Mouse (Mus musculus) neural tube, embryonic 11.5 days (tissue): ENCODE measurements around the gene Slc4a4. TPM values are rescaled to one million over a fixed set of nuclear protein-coding genes. Genes with fewer than 3 reads are reported as not detected.
"Not testable (repeated sequence)": the region's sequence is repeated elsewhere in the genome, so short reads cannot be mapped to it uniquely, and the experiment has no call there.

Source experiments
- ATAC-seq: fragments of 200-750 bp; cut with Nextera tagmentation; 2 replicates; pipeline ENCODE4 v1.8.0; 2017; ENCODE audit warnings: moderate number of reproducible peaks, mild to moderate bottlenecking, moderate TSS enrichment, moderate library complexity; ENCODE audit not compliant: insufficient read depth, low FRiP score, low TSS enrichment
- DNase-seq: peaks from one replicate; pipeline ENCODE4 v3.0.0-alpha.2; 2015; ENCODE audit warnings: low spot score
- H3K27ac ChIP-seq: fragments of 300-500 bp; sonication (generic); 2 replicates; pipeline ENCODE4 v1.5.1; 2014; ENCODE audit warnings: low read depth, mild to moderate bottlenecking, low read length
- H3K27me3 ChIP-seq: fragments of 300-500 bp; sonication (generic); 2 replicates; pipeline ENCODE4 v1.6.1; 2014; ENCODE audit warnings: mild to moderate bottlenecking, low read length, mixed read lengths; ENCODE audit not compliant: control insufficient read depth, insufficient read depth
- H3K36me3 ChIP-seq: fragments of 300-500 bp; sonication (generic); 2 replicates; pipeline ENCODE4 v1.6.1; 2014; ENCODE audit warnings: mild to moderate bottlenecking, low read length, moderate library complexity, mixed read lengths; ENCODE audit not compliant: control insufficient read depth, insufficient read depth
- H3K4me1 ChIP-seq: fragments of 300-500 bp; sonication (generic); 2 replicates; pipeline ENCODE4 v1.6.1; 2014; ENCODE audit warnings: low read length, mixed read lengths; ENCODE audit not compliant: control insufficient read depth, insufficient read depth
- H3K4me2 ChIP-seq: fragments of 300-500 bp; sonication (generic); 2 replicates; pipeline ENCODE4 v1.6.1; 2014; ENCODE audit warnings: low read depth, mild to moderate bottlenecking, moderate library complexity
- H3K4me3 ChIP-seq: fragments of 300-500 bp; sonication (generic); 2 replicates; pipeline ENCODE4 v1.5.1; 2014; ENCODE audit warnings: low read depth, low read length
- H3K9ac ChIP-seq: fragments of 300-500 bp; sonication (generic); 2 replicates; pipeline ENCODE4 v1.6.1; 2014; ENCODE audit warnings: mild to moderate bottlenecking, low read length
- H3K9me3 ChIP-seq: fragments of 300-500 bp; sonication (generic); 2 replicates; pipeline ENCODE4 v1.6.1; 2016; ENCODE audit warnings: low read length; ENCODE audit not compliant: control insufficient read depth
- WGBS: fragments of 180-500 bp; shearing (Covaris S2); extraction: QIAGEN DNeasy Blood & Tissue Kit; methylation state at CpG from one replicate; pipeline ENCODE4 v1.1.7; 2014; 5-methylcytosine and 5-hydroxymethylcytosine counted together
- polyA plus RNA-seq: library from polyadenylated mRNA; unstranded; fragments of >200 nt; fragmentation: Nextera tagmentation; extraction: Ambion mirVana; gene quantifications from 2 replicates; pipeline ENCODE4 v1.2.1, GENCODE M21; 2014

Slc4a4 gene
- polyA plus RNA-seq, 1 experiment from 2014 or later: 1.7 TPM

- not testable (repeated sequence) for H3K36me3 ChIP-seq, ATAC-seq, H3K9ac ChIP-seq, H3K27me3 ChIP-seq, H3K4me1 ChIP-seq, H3K27ac ChIP-seq, DNase-seq, H3K4me3 ChIP-seq, H3K4me2 ChIP-seq, H3K9me3 ChIP-seq
- 92% methylated on average over 2 of the region's 2 CpGs for whole genome bisulfite sequencing
Observed at GRCm38 (mm10) chr5:88991309-88991708, 104.7 kb downstream of the Slc4a4 start.

DNA sequence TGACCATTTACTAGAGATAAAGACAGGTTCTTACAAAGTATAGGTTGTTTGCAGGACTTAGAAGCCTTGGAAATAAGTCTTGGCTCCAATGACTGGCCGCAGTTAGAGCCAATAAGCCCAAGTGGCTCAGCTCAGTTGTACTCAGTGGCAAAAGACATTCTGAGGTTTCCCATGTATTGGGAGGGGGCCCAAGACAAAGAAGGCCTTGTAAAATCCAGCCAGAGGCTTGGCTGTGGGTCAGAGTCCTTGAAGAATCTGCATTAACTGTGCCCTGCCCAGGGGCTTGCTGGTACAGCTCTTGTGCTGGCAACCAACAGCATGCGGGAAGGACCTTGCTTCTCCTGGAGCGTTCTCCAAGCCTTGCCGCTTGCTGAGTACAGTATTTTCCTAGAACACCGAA, 107.9 kb downstream of the Slc4a4 start:
- no peaks in the 10 kb centered on the region for H3K4me1 ChIP-seq
- 96% methylated on average over 5 of the region's 5 CpGs for WGBS
- no peaks in the 10 kb centered on the region for H3K36me3 ChIP-seq
- no peak overlapping the region for H3K4me3 ChIP-seq
- H3K27ac ChIP-seq: no peak overlapping the region
- H3K9me3 ChIP-seq: no peaks in the 10 kb centered on the region
- H3K4me2 ChIP-seq: no peak overlapping the region
- no peak for DNase-seq
- no peak for ATAC-seq
- no peak overlapping the region for H3K9ac ChIP-seq
- no peaks in the 10 kb centered on the region for H3K27me3 ChIP-seq

DNA sequence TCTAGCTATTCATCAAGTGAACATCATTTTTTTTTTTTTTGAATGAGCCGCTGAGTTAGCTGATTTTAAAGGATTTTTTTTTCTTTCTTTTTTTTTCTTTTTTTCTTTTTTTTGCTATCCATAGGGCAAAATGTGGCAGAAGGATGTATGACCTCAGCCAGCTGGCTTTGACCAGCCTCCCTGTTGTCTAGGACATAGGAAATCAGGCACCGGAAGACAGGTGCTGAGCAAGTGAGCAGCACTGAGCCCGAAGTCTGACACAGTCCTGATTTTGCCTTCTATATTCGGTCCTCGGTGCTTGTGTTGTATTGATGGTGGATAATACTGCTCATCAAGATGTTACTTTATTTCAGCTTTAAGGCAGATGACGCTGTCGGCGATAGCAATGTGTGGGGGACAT, 109.6 kb downstream of the Slc4a4 start:
- DNase-seq (no peak), ATAC-seq (no peak)
- no peak overlapping the region for H3K4me2 ChIP-seq
- H3K27me3 ChIP-seq: no peaks in the 10 kb centered on the region
- H3K9ac ChIP-seq: no peak overlapping the region
- no peaks in the 10 kb centered on the region for H3K4me1 ChIP-seq
- H3K36me3 ChIP-seq: no peaks in the 10 kb centered on the region
- 95% methylated on average over 8 of the region's 8 CpGs for WGBS
- H3K9me3 ChIP-seq: no peaks in the 10 kb centered on the region; the same call in 1 of the 2 replicates
- H3K27ac ChIP-seq: no peak overlapping the region
- H3K4me3 ChIP-seq: no peak overlapping the region

- Histone ChIP-seq H3K27me3 (no peaks in the 10 kb centered on the region), H3K4me2 (no peak overlapping the region), H3K9me3 (no peaks in the 10 kb centered on the region; the same call in 1 of the 2 replicates), H3K27ac (no peak overlapping the region), H3K4me1 (no peaks in the 10 kb centered on the region), H3K36me3 (no peaks in the 10 kb centered on the region), H3K9ac (no peak overlapping the region), H3K4me3 (no peak overlapping the region)
- ATAC-seq (no peak), DNase-seq (no peak)
- WGBS: 91% methylated on average over 6 of the region's 6 CpGs
Observed at GRCm38 (mm10) chr5:88997277-88997676, 110.7 kb downstream of the Slc4a4 start.

DNA sequence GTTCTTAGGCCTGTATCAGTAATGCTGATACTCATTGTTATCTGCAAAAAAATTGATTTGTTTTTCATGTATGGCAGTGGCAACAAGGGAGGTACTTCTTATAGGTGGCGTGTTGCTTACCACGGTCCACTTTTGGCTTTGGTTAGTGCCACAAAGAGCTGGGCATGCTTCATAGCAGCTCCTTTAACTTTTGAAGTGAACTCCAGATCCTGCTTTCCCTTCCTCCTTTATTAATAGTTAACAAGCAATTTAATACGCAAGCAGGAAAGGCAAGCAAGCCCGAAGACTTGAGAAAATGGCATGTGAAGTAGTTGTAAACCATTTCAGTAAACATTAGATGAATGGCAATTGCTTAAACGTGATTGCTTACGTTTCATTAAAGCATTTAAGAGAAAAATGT, 113.2 kb downstream of the Slc4a4 start:
- Histone ChIP-seq H3K9me3 (no peaks in the 10 kb centered on the region; the same call in 1 of the 2 replicates), H3K36me3 (no peaks in the 10 kb centered on the region), H3K9ac (no peak overlapping the region), H3K27ac (no peak overlapping the region), H3K4me3 (no peak overlapping the region), H3K27me3 (no peaks in the 10 kb centered on the region), H3K4me1 (no peaks in the 10 kb centered on the region), H3K4me2 (no peak overlapping the region)
- no peak for ATAC-seq
- WGBS: 95% methylated on average over 6 of the region's 6 CpGs
- DNase-seq: no peak

- no peak for DNase-seq
Observed at GRCm38 (mm10) chr5:89000598-89000997, 114.0 kb downstream of the Slc4a4 start.

GRCm38 (mm10) chr5:89010116-89010515, 123.5 kb downstream of the Slc4a4 start:
- Histone ChIP-seq H3K9me3 (no peaks in the 10 kb centered on the region), H3K4me3 (no peak overlapping the region), H3K9ac (no peak overlapping the region), H3K27ac (no peak overlapping the region), H3K27me3 (no peaks in the 10 kb centered on the region), H3K4me2 (no peak overlapping the region), H3K4me1 (no peaks in the 10 kb centered on the region), H3K36me3 (no peaks in the 10 kb centered on the region)
- DNase-seq (no peak), ATAC-seq (no peak)
- 55% methylated on average over 5 of the region's 5 CpGs for WGBS

More at GRCm38 (mm10) chr5:89000598-89000997, 114.0 kb downstream of the Slc4a4 start:
- no peaks in the 10 kb centered on the region for H3K27me3 ChIP-seq
- H3K4me3 ChIP-seq: no peak overlapping the region
- no peaks in the 10 kb centered on the region; the same call in 1 of the 2 replicates for H3K9me3 ChIP-seq
- H3K36me3 ChIP-seq: no peaks in the 10 kb centered on the region
- H3K4me1 ChIP-seq: no peaks in the 10 kb centered on the region
- no peak for ATAC-seq
- H3K4me2 ChIP-seq: no peak overlapping the region
- 97% methylated on average over 7 of the region's 7 CpGs for WGBS
- no peak overlapping the region for H3K27ac ChIP-seq
- H3K9ac ChIP-seq: no peak overlapping the region

DNA sequence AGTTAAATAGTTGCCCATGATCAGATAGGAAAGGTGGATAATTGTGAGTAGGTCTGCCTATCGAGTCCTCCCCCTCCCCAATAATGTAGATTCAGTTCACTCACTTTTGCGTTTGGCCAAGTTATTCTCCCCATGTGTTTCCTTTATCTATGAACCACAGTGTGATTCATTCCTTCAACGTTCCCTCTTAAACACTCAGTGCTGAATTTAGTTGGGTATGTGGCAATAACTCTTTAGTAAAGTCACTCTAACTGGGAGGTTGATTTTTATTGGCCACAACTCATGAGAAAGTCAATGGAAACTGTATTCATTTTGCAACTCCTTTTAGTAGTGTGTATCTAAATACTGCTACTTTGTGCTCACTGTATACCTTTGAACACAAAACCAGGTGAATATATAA, 125.8 kb downstream of the Slc4a4 start:
- 92% methylated on average over 3 of the region's 3 CpGs for WGBS
- no peaks in the 10 kb centered on the region for H3K4me1 ChIP-seq
- no peaks in the 10 kb centered on the region for H3K36me3 ChIP-seq
- no peak overlapping the region for H3K4me2 ChIP-seq
- no peak overlapping the region for H3K4me3 ChIP-seq
- no peaks in the 10 kb centered on the region for H3K9me3 ChIP-seq
- no peak for DNase-seq
- no peak for ATAC-seq
- no peak overlapping the region for H3K9ac ChIP-seq
- no peaks in the 10 kb centered on the region for H3K27me3 ChIP-seq
- no peak overlapping the region for H3K27ac ChIP-seq

DNA sequence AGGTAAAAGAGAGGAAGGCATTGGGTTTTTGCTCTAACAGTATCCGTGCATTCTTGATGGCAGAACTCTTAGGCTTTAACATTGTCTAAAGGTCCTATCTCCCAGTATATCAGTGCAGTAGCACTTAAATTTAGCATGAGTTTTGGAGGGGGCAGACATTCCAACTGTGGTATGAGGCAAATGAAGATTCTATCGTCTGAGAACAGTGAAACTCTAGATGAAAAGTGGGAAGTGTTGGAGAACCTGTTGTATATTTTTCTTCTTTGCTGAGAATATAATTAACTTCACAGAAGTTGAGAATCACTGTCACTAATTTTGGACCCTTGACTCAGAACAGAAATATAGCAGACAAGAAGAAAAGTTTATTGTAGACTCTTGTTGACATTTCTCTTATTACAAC, 128.2 kb downstream of the Slc4a4 start:
- no peaks in the 10 kb centered on the region for H3K9me3 ChIP-seq
- H3K4me3 ChIP-seq: no peak overlapping the region
- H3K4me2 ChIP-seq: no peak overlapping the region
- 77% methylated on average over 2 of the region's 2 CpGs for WGBS
- ATAC-seq (no peak), DNase-seq (no peak)
- no peaks in the 10 kb centered on the region for H3K4me1 ChIP-seq
- no peaks in the 10 kb centered on the region for H3K27me3 ChIP-seq
- H3K36me3 ChIP-seq: no peaks in the 10 kb centered on the region
- H3K27ac ChIP-seq: no peak overlapping the region
- H3K9ac ChIP-seq: no peak overlapping the region
